Mouse (Mus musculus): ENCODE results near the gene Tbc1d15. TPM values are rescaled to one million over a fixed set of nuclear protein-coding genes. Genes with fewer than 3 reads are reported as not detected.

The Tbc1d15 gene
- 3.8 and 4.9 TPM in 2 replicates for polyA plus RNA-seq (2012; rRNA removed)

DNA sequence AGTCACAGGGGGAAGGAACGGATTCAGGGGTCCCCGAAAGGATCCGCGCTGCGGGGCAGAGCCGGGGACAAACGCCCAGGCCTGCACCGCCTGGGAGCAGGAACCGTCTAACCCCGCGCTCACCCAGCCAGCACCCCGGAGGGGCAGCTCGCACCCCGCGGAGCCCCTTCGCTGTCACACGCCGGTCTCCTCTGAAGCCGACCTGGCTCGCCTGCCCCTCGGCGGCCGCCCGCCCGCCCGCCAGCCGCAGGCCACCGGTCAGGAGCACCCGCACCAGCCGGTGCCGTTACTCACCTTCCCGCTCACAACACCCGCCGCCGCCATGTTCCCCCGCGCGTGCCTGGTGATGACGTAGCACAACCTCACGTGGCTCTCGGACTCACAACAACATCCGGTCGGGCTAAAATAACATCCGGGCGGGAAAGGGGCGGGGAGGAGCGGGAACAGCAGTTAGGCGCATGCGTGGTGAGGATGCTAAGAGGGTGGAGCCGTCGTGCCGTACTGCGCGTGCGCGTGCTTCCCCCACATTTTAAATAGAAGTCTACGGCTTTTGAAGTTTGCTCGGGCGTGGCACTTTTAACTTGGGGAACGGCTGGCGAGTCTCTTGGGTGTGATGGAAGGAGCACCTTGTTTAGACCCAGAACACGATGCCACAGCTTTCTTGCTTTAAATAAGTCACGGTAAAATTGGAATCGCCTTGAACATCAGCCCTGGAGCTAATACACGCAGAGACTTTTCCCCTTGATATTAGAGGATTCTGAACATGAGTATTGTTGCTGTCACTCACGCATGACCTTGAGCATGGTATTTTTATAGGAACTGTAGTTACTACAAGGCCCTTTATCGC, at the start of gene Tbc1d15:
Tbc1d15 (minus strand) TSS at position 380 of the 847 bp plus-strand sequence.

DNA sequence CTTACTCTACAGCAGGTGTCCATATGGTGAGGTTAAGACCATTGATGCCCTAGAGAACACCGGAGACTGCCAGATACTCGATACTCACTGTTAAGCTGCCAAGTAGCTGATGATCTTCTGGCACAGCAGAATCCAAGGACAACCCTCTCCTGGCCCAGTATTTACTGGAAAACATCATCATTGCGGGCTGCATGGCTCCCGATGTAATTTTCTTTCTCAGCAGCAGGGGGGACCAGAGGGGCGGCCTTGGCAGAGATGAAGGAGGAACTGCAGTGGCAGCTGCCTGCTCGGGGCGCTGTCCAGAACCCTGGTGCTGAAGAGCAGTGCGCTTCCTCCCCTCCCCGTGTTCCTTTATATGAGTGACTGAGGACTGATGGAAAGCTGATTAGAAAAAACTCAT, 66.6 kb downstream of the Tbc1d15 start, which contains the start of gene Tph2:
Tph2 (minus strand) TSS at position 326 of the 400 bp plus-strand sequence.

Other genes with a start within 250 kb of the Tbc1d15 start
- not detected in 2 replicates for gene Tph2, start 66.4 kb downstream of the Tbc1d15 start, polyA plus RNA-seq (2012; rRNA removed)
- 22.8 and 52.3 TPM in 2 replicates for gene Rab21, start 64.1 kb upstream of the Tbc1d15 start, polyA plus RNA-seq (2012; rRNA removed)
- 11.1 and 14.9 TPM in 2 replicates for gene Tmem19, start 111.0 kb upstream of the Tbc1d15 start, polyA plus RNA-seq (2012; rRNA removed)
- 4.6 and 5.3 TPM in 2 replicates for gene Thap2, start 133.0 kb upstream of the Tbc1d15 start, polyA plus RNA-seq (2012; rRNA removed)
- gene Zfc3h1, start 133.5 kb upstream of the Tbc1d15 start, polyA plus RNA-seq (2012; rRNA removed): 10.6 and 12.6 TPM in 2 replicates